Mouse (Mus musculus) left cerebral cortex, adult 9 months (tissue): Measurements from ENCODE around the gene Ccnl1.

Source experiments
- DNase-seq, 2 experiments: peaks; one replicate each; pipeline ENCODE4 v3.0.0; 2022; ENCODE audit warnings: low spot score in 2 of 2

Ccnl1 gene

GRCm38 (mm10) chr3:65958102-65958839, at the start of gene Ccnl1:
Ccnl1 (minus strand) TSS chr3:65958249.
- DNase-seq: peak; percentile 86 to 92

DNA sequence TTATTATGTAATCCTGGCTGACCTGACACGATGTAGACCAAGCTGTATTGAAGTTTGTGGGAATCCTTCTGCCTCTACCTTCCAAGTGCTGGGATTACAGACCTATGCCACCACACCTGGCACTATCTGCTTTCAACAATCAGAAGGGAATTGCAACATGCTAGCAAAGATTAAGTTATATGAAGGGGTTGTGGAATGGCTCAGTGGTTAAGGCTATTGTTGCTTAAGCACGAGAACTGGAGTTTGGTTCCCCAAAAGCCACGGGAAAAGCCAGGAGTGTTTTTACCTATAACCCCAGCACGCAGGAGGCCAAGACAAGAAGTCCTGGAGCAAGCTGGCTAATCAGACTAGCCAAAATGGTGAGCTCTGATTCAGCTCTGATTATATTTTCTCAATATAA, 46.9 kb upstream of the Ccnl1 start:
- no peak for DNase-seq

DNA sequence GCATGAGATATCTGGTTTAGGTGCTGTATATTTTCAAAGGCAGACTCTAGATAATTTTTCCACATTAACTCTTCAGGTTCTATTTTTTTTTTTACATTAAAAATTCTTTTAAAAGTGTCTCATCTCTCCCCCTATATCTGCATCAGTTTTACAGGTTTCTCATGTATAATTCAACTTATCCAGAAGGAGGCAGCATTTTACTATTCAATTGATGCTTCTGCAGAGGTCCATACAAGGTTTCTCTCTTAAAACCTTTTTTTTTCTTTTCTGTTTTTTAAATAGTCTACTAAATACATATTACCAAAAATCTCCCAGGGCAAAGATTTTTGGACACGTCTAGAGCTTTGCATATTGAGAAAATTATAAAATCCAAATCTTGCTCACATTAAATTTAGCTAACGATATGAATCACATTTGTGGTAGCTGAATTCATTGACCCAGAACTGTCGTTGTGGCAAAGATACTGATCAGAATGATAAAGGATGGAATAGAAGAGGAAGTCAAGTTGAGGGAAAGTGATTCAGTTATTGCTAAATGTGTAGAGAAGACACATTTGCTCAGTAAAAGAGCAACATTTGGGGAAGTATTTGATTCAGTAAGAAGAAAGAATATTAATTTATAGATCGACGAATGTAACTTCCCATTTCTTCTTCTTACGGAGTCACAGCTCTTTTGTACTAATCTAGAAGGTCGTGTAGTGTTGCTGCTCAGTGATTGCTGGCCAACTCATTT, 46.3 kb upstream of the Ccnl1 start:
- no peak for DNase-seq

DNA sequence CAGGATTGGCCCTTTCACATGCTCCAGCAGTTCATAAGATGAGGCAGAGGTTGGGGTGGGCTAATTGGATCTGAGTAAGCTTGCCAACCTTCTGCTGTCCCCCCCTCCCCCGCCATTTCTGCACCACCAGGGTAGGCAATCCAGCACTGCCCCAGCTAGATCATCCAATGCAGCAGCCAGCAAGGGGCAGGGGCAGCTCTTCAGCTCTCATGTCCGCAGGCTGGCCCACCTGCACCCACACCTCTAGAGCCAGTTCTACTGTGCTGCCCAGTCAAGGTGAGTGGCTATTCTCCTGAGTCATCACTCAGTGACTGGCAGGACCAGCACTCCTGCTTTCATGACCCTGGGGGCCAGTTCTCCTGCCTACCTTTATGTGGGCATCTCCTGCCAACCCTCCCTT, 42.4 kb upstream of the Ccnl1 start:
- no peak for DNase-seq

- no peak for DNase-seq
Measured at GRCm38 (mm10) chr3:65997360-65998008, 39.4 kb upstream of the Ccnl1 start.

DNA sequence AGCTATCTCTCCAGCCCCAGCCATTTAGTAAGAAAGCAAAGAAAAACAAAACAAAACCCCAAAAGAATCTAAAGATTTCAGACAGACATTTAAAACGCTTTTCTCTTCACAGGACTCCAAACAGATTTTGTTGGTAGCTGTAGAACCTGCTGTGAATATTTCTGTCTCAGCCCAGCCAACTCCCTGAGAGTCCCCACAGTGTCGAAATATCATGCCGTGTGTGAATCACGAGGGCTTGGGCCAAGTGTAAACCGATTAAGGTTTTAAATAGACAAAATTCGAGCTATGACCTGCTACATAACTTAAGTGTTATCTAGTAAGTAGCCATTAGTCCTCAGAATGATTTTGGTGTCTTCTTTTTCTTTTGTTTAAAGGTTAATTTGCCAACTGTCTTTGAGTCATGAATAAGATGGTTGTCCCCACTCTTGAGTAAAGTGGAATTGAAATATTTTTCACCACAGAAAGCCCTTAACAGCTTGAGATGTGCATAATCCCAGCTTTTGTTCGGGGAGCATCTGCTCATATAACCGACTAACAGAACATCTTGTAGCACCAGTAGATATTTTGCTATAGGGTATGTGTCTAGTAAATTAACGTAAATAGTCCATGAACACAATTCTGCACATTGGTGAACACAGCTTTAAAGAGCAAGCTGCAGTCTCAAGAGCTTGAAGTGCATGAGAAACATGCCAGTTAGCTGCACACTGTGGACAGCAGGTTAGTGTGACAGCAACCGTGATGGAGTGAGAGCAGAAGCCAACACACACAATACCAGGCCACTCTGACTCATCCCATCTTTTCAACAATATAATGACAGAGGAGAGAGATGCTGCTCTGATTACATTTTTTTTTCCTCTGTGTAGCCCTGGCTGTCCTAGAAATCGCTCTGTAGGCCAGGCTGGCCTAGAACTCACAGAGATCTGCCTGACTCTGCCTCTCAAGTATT, 34.6 kb upstream of the Ccnl1 start:
- no peak for DNase-seq

DNA sequence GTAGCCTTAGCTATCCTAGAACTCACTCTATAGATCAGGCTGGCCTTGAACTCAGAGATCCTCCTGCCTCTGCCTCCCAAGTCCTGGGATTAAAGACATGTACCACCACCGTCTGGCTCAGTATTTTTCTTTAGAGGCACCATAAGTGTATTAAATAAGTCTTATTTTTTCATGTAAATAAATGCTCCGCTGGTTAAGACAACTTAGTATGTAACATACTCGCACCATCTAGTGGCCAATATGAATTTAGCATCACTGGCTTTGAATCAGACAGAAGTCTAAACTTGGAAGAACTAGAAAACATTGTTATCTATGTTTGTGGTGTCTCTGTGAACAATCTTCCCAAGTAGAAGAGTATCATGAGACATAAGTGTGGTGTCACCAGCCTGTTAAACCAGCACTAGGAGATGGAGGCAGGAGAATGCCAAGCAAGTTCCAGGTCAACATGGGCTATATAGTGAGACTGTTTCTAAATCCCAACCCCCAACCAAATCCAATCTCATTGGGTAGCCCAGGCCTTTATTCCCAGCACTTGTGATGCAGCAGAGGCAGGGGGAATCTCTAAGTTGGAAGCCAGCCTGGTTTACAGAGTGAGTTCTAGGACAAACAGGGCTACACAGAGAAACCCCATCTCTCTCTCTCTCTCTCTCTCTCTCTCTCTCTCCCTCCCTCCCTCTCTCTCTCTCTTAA, 33.1 kb upstream of the Ccnl1 start:
- peak in 1 of 2 experiments; percentile 46 for DNase-seq

DNA sequence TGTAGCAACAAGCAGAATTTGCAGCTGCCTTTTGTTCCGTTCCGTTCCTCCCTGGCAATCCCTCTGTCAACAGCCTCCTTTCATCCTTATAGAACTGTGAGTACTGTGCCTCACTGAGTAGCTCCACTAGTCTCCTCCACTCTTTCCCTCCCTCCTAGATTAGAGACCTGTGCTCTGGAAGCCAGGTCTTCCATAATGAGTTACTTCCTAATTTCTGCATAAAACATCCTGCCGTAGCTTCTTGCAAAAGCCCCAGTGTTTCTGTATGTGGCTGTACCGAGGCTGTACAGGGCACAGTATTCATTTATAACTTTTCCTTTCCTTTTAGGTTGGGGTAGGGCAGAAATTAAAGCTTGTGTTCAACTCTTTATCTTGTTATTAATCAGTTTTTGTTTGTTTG, 32.5 kb upstream of the Ccnl1 start:
- no peak for DNase-seq

GRCm38 (mm10) chr3:65988711-65989495, 30.9 kb upstream of the Ccnl1 start:
- DNase-seq: no peak

- DNase-seq: no peak
Measured at GRCm38 (mm10) chr3:65976296-65976695, 18.2 kb upstream of the Ccnl1 start.

- peak in 1 of 2 experiments; percentile 32 for DNase-seq
Measured at GRCm38 (mm10) chr3:65975317-65975716, 17.3 kb upstream of the Ccnl1 start.

DNA sequence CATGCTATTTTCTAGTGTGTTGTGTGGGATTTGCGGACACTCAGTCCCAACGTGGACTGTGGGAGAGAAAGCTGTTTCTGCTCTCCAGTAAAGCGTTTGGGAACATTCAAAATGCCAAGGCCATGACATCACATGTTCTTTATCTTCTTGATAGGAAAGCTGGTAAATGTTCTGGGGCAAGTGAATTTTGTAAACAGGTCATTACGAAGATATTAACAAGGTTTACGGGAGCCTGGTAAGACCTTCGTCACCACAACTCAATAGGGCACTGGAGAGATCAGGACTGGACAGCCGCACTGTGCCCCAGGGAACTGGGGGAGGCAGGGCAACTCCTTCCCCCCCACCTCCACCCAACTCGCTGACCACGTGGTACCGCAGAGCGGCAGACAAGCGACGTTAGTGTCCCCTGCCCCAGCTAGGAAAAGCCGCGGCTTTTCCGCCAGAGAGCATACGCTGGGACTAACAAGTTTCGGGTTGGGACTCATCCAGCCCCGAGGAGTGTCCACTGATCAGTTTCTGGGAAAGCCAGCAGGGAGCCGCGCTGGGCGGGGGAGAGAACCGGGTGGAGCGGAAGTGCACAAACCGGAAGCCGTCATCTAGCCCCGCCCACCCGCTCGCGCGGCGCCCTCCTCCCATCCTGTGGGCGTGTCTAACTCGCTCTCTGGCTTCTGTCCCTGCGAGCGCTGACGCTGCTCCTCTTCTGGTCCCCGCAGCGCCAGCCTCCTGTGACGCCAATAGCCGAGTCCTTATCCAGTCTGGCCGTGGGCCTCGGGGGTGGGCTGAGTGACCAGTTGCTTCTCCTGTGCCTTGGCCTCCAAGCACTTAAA, 16.4 kb upstream of the Ccnl1 start:
- DNase-seq: peak; percentile 96 to 99

GRCm38 (mm10) chr3:65973501-65974231, 15.6 kb upstream of the Ccnl1 start:
- no peak for DNase-seq

GRCm38 (mm10) chr3:65969196-65969595, 11.1 kb upstream of the Ccnl1 start:
- DNase-seq: no peak

GRCm38 (mm10) chr3:65966360-65966759, 8.3 kb upstream of the Ccnl1 start:
- DNase-seq: no peak

GRCm38 (mm10) chr3:65962270-65962930, 4.4 kb upstream of the Ccnl1 start:
- no peak for DNase-seq

DNA sequence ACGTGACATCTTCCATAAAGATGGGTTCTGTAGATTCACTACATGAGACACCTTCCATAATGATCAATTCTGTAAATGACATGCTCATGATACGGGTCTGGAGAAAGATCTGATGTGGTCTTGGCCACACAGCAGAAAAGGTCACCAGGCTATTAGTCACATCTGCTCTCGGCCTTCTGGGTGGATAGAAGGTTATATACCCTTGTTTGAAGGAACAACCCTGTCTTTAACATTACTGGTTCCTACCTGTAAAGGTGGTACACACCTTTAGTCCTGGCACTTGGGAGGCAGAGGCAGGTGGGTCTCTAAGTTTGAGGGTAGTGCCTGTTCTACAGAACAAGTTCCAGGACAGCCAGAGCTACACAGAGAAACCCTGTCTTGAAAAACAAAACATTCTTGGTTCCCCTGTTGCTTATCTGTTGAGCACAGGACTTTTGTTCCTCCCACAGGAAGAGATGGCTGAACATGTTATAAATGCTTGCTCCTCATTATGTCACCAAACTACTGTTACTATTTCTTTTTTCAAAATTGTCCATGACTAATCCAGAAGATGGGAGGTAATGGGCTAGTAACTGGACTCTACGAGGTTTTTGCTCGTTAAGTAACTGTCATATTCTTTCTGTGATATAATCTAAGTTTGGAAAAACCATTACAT, 2.4 kb upstream of the Ccnl1 start:
- DNase-seq: no peak
